Mouse (Mus musculus): ENCODE measurements around the gene Cul5.

The Cul5 gene

GRCm38 (mm10) chr9:53669680-53670219, at the start of gene Cul5:
Gene Cul5 (minus strand): TSS chr9:53670014.
- peak; percentile 20 for DNase-seq (ENCODE audit: low read depth, low spot score)

GRCm38 (mm10) chr9:53705992-53706696, 36.3 kb upstream of the Cul5 start, which contains the start of gene Rab39:
Gene Rab39 (minus strand): TSS chr9:53706232.
- no peak for DNase-seq (ENCODE audit: low read depth, low spot score)

GRCm38 (mm10) chr9:53705491-53705991, 35.7 kb upstream of the Cul5 start:
- no peak for DNase-seq (ENCODE audit: low read depth, low spot score)

GRCm38 (mm10) chr9:53702991-53703390, 33.2 kb upstream of the Cul5 start:
- no peak for DNase-seq (ENCODE audit: low read depth, low spot score)

- DNase-seq (ENCODE audit: low read depth, low spot score) = no peak
Observed at GRCm38 (mm10) chr9:53700496-53700895, 30.7 kb upstream of the Cul5 start.

GRCm38 (mm10) chr9:53695846-53696245, 26.0 kb upstream of the Cul5 start:
- DNase-seq (ENCODE audit: low read depth, low spot score) = no peak

GRCm38 (mm10) chr9:53693718-53694117, 23.9 kb upstream of the Cul5 start:
- DNase-seq (ENCODE audit: low read depth, low spot score) = no peak

GRCm38 (mm10) chr9:53691745-53692670, 22.2 kb upstream of the Cul5 start:
- no peak for DNase-seq (ENCODE audit: low read depth, low spot score)

GRCm38 (mm10) chr9:53680851-53681250, 11.0 kb upstream of the Cul5 start:
- DNase-seq (ENCODE audit: low read depth, low spot score) = no peak

GRCm38 (mm10) chr9:53676921-53677320, 7.1 kb upstream of the Cul5 start:
- no peak for DNase-seq (ENCODE audit: low read depth, low spot score)

GRCm38 (mm10) chr9:53673571-53673970, 3.8 kb upstream of the Cul5 start:
- DNase-seq (ENCODE audit: low read depth, low spot score) = peak; percentile 61

- peak; percentile 89 for DNase-seq (ENCODE audit: low read depth, low spot score)
Observed at GRCm38 (mm10) chr9:53667020-53667669, 2.7 kb downstream of the Cul5 start.

- DNase-seq (ENCODE audit: low read depth, low spot score) = no peak
Observed at GRCm38 (mm10) chr9:53666665-53667019, 3.2 kb downstream of the Cul5 start.

- no peak for DNase-seq (ENCODE audit: low read depth, low spot score)
Observed at GRCm38 (mm10) chr9:53665428-53665827, 4.4 kb downstream of the Cul5 start.

- no peak for DNase-seq (ENCODE audit: low read depth, low spot score)
Observed at GRCm38 (mm10) chr9:53664819-53665218, 5.0 kb downstream of the Cul5 start.

GRCm38 (mm10) chr9:53634796-53635195, 35.0 kb downstream of the Cul5 start:
- no peak for DNase-seq (ENCODE audit: low read depth, low spot score)

GRCm38 (mm10) chr9:53615246-53615645, 54.6 kb downstream of the Cul5 start:
- no peak for DNase-seq (ENCODE audit: low read depth, low spot score)

- DNase-seq (ENCODE audit: low read depth, low spot score) = no peak
Observed at GRCm38 (mm10) chr9:53614286-53614685, 55.5 kb downstream of the Cul5 start.

- peak; percentile 71 for DNase-seq (ENCODE audit: low read depth, low spot score)
Observed at GRCm38 (mm10) chr9:53609968-53610781, 59.6 kb downstream of the Cul5 start, which contains the start of gene Acat1. Gene Acat1 (minus strand): TSS chr9:53610382.

- no peak for DNase-seq (ENCODE audit: low read depth, low spot score)
Observed at GRCm38 (mm10) chr9:53609306-53609967, 60.4 kb downstream of the Cul5 start.

All from c-Kit-negative CD71-positive TER-119-positive erythroid progenitor cells, embryonic 14.5 days (primary cell).